Mouse (Mus musculus) MEL (cell line): ENCODE results near the gene Rbm5.

Source experiments
- ELF1 ChIP-seq: IDR thresholded peaks from 2 replicates; pipeline ENCODE4 v1.6.1; 2014; ENCODE audit warnings: low read depth, mild to moderate bottlenecking, inconsistent platforms, low read length, improper control_type of control experiment, moderate library complexity
- EP300 ChIP-seq, 2 experiments: IDR thresholded peaks; 2 replicates each; pipeline ENCODE4 v1.6.1; 2011; ENCODE audit warnings: improper control_type of control experiment in 2 of 2, low read length in 2 of 2, low read depth in 1 of 2, mild to moderate bottlenecking in 1 of 2
- ZKSCAN1 ChIP-seq: IDR thresholded peaks from 2 replicates; pipeline ENCODE4 v1.6.1; 2012; ENCODE audit warnings: low read depth, mild to moderate bottlenecking, inconsistent platforms, low read length, improper control_type of control experiment, moderate library complexity

DNA sequence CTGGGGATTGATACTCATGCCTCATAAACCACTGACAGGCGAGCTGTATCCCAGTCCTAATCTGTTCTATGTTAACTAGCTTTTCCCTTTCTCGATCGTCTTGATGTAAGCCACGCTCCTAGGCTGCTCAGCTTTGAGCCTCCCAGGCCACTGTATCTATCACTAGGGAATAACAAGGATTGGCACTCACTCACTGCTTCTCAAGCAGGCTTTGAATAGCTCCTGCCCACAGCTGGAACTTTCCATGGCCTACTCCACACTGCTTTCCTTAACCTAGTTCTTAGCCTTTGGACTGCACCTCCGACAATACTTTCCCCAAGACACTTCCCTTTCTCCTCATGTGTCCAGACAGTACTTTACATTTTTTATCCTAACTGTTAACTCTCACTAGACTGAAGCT lies 1.9 kb downstream of the Rbm5 start:
- TF ChIP-seq EP300 (IDR thresholded peaks at IDR 0.05; ENCODE audit: low read depth in 1 of 2, low read length in 2 of 2) (no peak), ELF1 (no peak), ZKSCAN1 (no peak)
